Mouse (Mus musculus) midbrain, embryonic 14.5 days (tissue): Measurements from ENCODE around the gene Gm10722. TPM values are rescaled to one million over a fixed set of nuclear protein-coding genes. Genes with fewer than 3 reads are reported as not detected.
"Not testable (repeated sequence)": the region's sequence is repeated elsewhere in the genome, so short reads cannot be mapped to it uniquely, and the experiment has no call there.

ENCODE experiments used
- ATAC-seq: fragments of 200-750 bp; cut with Nextera tagmentation; 2 replicates; pipeline ENCODE4 v1.8.0; 2017; ENCODE audit warnings: moderate number of reproducible peaks, moderate library complexity; ENCODE audit not compliant: low FRiP score, low TSS enrichment
- DNase-seq: peaks from one replicate; pipeline ENCODE4 v3.0.0-alpha.2; 2015
- H3K27ac ChIP-seq: fragments of 300-500 bp; sonication (generic); replicated peaks from 2 replicates; pipeline ENCODE4 v1.5.1; 2014; ENCODE audit warnings: mild to moderate bottlenecking, low read depth, low read length, moderate library complexity
- H3K27me3 ChIP-seq: fragments of 300-500 bp; sonication (generic); 2 replicates; pipeline ENCODE4 v1.6.1; 2014; ENCODE audit warnings: low read length, control low read depth, mixed read lengths; ENCODE audit not compliant: control insufficient read depth, insufficient read depth
- H3K36me3 ChIP-seq: fragments of 300-500 bp; sonication (generic); 2 replicates; pipeline ENCODE4 v1.6.1; 2014; ENCODE audit warnings: low read length, control low read depth; ENCODE audit not compliant: control insufficient read depth, insufficient read depth
- H3K4me1 ChIP-seq: fragments of 300-500 bp; sonication (generic); 2 replicates; pipeline ENCODE4 v1.6.1; 2014; ENCODE audit warnings: mild to moderate bottlenecking, antibody characterized with exemption, low read length, control low read depth; ENCODE audit not compliant: control insufficient read depth, insufficient read depth
- H3K4me2 ChIP-seq: fragments of 300-500 bp; sonication (generic); 2 replicates; pipeline ENCODE4 v1.6.1; 2014; ENCODE audit warnings: mild to moderate bottlenecking, low read length, moderate library complexity
- H3K4me3 ChIP-seq: fragments of 300-500 bp; sonication (generic); replicated peaks from 2 replicates; pipeline ENCODE4 v1.5.1; 2014; ENCODE audit warnings: low read depth, low read length
- H3K9ac ChIP-seq: fragments of 300-500 bp; sonication (generic); replicated peaks from 2 replicates; pipeline ENCODE4 v1.6.1; 2014; ENCODE audit warnings: mild to moderate bottlenecking, low read length, moderate library complexity
- H3K9me3 ChIP-seq: fragments of 300-500 bp; sonication (generic); 2 replicates; pipeline ENCODE4 v1.6.1; 2016; ENCODE audit warnings: low read length, control low read depth, mixed read lengths; ENCODE audit not compliant: control insufficient read depth
- WGBS: fragments of 180-500 bp; shearing (Covaris S2); extraction: QIAGEN DNeasy Blood & Tissue Kit; methylation state at CpG from one replicate; pipeline ENCODE4 v1.1.7; 2014; 5-methylcytosine and 5-hydroxymethylcytosine counted together
- polyA plus RNA-seq: library from polyadenylated mRNA; unstranded; fragments of >200 nt; fragmentation: Nextera tagmentation; extraction: Ambion mirVana; gene quantifications from 2 replicates; pipeline ENCODE4 v1.2.1, GENCODE M21; 2014

Gm10722 gene
- polyA plus RNA-seq, 1 experiment from 2014 or later = not detected

DNA sequence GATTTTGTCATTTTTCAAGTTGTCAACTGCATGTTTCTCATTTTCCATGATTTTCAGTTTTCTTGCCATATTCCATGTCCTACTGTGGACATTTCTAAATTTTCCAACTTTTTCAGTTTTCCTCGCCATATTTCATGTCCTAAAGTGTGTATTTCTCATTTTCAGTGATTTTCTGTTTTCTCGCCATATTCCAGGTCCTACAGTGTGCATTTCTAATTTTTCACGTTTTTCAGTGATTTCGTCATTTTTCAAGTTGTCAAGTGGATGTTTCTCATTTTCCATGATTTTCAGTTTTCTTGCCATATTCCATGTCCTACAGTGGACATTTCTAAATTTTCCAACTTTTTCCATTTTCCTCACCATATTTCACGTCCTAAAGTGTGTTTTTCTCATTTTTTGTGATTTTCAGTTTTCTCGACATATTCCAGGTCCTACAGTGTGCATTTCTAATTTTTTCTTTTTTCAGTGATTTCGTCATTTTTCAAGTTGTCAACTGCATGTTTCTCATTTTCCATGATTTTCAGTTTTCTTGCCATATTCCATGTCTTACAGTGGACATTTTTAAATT is 11.4 kb downstream of the Gm10722 start:
- DNase-seq, H3K4me1 ChIP-seq, H3K27ac ChIP-seq, H3K27me3 ChIP-seq, ATAC-seq, H3K36me3 ChIP-seq, H3K4me2 ChIP-seq, H3K9ac ChIP-seq, H3K4me3 ChIP-seq, H3K9me3 ChIP-seq: not testable (repeated sequence)
- 82% methylated on average over 2 of the region's 7 CpGs for WGBS

- H3K4me3 ChIP-seq, H3K4me2 ChIP-seq, H3K36me3 ChIP-seq, H3K27ac ChIP-seq, H3K9me3 ChIP-seq, DNase-seq, H3K27me3 ChIP-seq, H3K4me1 ChIP-seq, H3K9ac ChIP-seq: not testable (repeated sequence)
- WGBS = no CpG with 5 or more reads among the region's 11 CpGs
- peak; percentile 65 for ATAC-seq
These were observed 12.1 kb downstream of the Gm10722 start, which contains the start of gene Gm10721 for GRCm38 (mm10) chr9:3012733-3013279. Gene Gm10721 (plus strand): TSS chr9:3013140.

DNA sequence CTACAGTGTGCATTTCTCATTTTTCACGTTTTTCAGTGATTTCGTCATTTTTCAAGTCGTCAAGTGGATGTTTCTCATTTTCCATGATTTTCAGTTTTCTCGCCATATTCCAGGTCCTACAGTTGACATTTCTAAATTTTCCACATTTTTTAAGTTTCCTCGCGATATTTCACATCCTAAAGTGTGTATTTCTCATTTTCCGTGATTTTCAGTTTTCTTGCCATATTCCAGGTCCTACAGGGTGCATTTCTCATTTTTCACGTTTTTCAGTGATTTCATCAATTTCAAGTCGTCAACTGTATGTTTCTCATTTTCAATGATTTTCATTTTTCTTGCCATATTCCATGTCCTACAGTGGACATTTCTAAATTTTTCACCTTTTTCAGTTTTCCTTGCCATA is 14.6 kb downstream of the Gm10722 start, which contains the start of gene Gm10720:
Gene Gm10720, plus strand, starts transcription at position 301 of the 400 bp plus-strand sequence.
- not testable (repeated sequence) for H3K4me1 ChIP-seq, H3K4me2 ChIP-seq, H3K27me3 ChIP-seq, DNase-seq, H3K36me3 ChIP-seq, ATAC-seq, H3K27ac ChIP-seq, H3K4me3 ChIP-seq, H3K9me3 ChIP-seq, H3K9ac ChIP-seq
- 62% methylated on average over 4 of the region's 9 CpGs for whole genome bisulfite sequencing

- not testable (repeated sequence) for DNase-seq, H3K4me3 ChIP-seq, H3K27ac ChIP-seq, H3K4me2 ChIP-seq, H3K9ac ChIP-seq, H3K9me3 ChIP-seq, H3K4me1 ChIP-seq, H3K36me3 ChIP-seq, H3K27me3 ChIP-seq, ATAC-seq
- 77% methylated on average over 4 of the region's 6 CpGs for WGBS
These were observed 15.2 kb downstream of the Gm10722 start for GRCm38 (mm10) chr9:3015896-3016295.

GRCm38 (mm10) chr9:3017108-3017507 is 16.4 kb downstream of the Gm10722 start, which contains the start of gene Gm10719:
Gene Gm10719 (plus strand): TSS chr9:3017408.
- H3K9ac ChIP-seq, H3K27me3 ChIP-seq, H3K9me3 ChIP-seq, H3K4me1 ChIP-seq, DNase-seq, H3K27ac ChIP-seq, H3K4me3 ChIP-seq, H3K36me3 ChIP-seq, H3K4me2 ChIP-seq, ATAC-seq: not testable (repeated sequence)
- 78% methylated on average over 1 of the region's 9 CpGs for WGBS

DNA sequence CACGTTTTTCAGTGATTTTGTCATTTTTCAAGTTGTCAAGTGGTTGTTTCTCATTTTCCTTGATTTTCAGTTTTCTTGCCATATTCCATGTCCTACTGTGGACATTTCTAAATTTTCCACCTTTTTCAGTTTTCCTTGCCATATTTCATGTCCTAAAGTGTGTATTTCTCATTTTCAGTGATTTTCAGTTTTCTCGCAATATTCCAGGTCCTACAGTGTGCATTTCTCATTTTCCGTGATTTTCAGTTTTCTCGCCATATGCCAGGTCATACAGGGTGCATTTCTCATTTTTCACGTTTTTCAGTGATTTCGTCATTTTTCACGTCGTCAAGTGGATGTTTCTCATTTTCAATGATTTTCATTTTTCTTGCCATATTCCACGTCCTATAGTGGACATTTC is 18.2 kb downstream of the Gm10722 start:
- ATAC-seq = not testable (repeated sequence)
- WGBS = 72% methylated on average over 9 of the region's 9 CpGs

DNA sequence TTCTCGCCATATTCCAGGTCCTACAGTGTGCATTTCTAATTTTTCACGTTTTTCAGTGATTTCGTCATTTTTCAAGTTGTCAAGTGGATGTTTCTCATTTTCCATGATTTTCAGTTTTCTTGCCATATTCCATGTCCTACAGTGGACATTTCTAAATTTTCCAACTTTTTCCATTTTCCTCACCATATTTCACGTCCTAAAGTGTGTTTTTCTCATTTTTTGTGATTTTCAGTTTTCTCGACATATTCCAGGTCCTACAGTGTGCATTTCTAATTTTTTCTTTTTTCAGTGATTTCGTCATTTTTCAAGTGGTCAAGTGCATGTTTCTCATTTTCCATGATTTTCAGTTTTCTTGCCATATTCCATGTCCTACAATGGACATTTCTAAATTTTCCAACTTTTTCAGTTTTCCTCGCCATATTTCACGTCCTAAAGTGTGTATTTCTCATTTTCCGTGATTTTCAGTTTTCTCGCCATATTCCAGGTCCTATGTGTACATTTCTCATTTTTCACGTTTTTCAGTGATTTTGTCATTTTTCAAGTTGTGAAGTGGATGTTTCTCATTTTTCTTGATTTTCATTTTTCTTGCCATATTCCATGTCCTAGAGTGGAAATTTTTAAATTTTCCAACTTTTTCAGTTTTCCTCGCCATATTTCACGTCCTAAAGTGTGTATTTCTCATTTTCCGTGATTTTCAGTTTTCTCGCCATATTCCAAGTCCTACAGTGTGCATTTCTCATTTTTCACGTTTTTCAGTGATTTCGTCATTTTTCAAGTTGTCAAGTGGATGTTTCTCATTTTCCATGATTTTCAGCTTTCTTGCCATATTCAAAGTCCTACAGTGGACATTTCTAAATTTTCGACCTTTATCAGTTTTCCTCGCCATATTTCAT is 19.4 kb downstream of the Gm10722 start:
- not testable (repeated sequence) for H3K9me3 ChIP-seq, H3K27me3 ChIP-seq, H3K4me2 ChIP-seq, H3K4me3 ChIP-seq, H3K36me3 ChIP-seq, DNase-seq, H3K27ac ChIP-seq, H3K4me1 ChIP-seq, H3K9ac ChIP-seq
- WGBS = 78% methylated on average over 11 of the region's 19 CpGs
- ATAC-seq = peak; percentile 71

More for the DNA sequence above, 18.2 kb downstream of the Gm10722 start:
- not testable (repeated sequence) for H3K4me1 ChIP-seq, DNase-seq, H3K36me3 ChIP-seq, H3K9me3 ChIP-seq, H3K27ac ChIP-seq, H3K27me3 ChIP-seq, H3K4me3 ChIP-seq, H3K4me2 ChIP-seq, H3K9ac ChIP-seq

DNA sequence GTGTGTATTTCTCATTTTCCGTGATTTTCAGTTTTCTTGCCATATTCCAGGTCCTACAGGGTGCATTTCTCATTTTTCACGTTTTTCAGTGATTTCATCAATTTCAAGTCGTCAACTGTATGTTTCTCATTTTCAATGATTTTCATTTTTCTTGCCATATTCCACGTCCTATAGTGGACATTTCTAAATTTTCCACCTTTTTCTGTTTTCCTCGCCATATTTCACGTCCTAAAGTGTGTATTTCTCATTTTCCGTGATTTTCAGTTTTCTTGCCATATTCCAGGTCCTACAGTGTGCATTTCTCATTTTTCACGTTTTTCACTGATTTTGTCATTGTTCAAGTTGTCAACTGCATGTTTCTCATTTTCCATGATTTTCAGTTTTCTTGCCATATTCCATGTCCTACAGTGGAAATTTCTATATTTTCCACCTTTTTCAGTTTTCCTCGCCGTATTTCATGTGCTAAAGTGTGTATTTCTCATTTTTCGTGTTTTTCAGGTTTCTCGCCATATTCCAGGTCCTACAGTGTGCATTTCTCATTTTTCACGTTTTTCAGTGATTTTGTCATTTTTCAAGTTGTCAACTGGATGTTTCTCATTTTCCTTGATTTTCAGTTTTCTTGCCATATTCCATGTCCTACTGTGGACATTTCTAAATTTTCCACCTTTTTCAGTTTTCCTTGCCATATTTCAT is 21.7 kb downstream of the Gm10722 start:
- not testable (repeated sequence) for ATAC-seq, H3K27ac ChIP-seq, H3K9ac ChIP-seq, H3K9me3 ChIP-seq, H3K4me2 ChIP-seq, H3K27me3 ChIP-seq, H3K4me3 ChIP-seq, H3K36me3 ChIP-seq, H3K4me1 ChIP-seq
- DNase-seq = peak; percentile 0
- 68% methylated on average over 9 of the region's 13 CpGs for WGBS
